In genomic region chr4:138856491-138856890, GRCm38 (mm10) we compare ENCODE assay signal across 9 mouse cellular contexts. TPM values are rescaled to one million over a fixed set of nuclear protein-coding genes. Genes with fewer than 3 reads are reported as not detected.
DNase-seq lines count a peak whose midpoint lies in the region; ATAC-seq and TF ChIP-seq lines count a peak whose summit lies in the region.
"Had no signal": no experiment of that assay in that cellular context is flagged by ENCODE, and none has a peak within 500 bp of the region (broad histone marks: within the 10 kb centered on the region; RNA-seq: fewer than 3 reads in every experiment).

No protein-coding gene starts in this region.

- H3K4me1 ChIP-seq in kidney, adult 2 months (ENCODE audit: control insufficient read depth, insufficient read depth, low read length): no peaks in the 10 kb centered on the region
- 0 out of 2 replicates have a peak, but pooled peaks cover 2% of the 10 kb centered on the region for H3K4me1 ChIP-seq in kidney, embryonic 14.5 days (ENCODE audit: control insufficient read depth, insufficient read depth, low read length)

- ATAC-seq in kidney, embryonic 14.5 days (ENCODE audit: low FRiP score, low TSS enrichment): no peak
- ATAC-seq in hematopoietic stem cell, adult 5-6 weeks (replicated peaks in 1 of 2; ENCODE audit: insufficient read depth in 1 of 2, low FRiP score in 2 of 2, low TSS enrichment in 1 of 2, low read depth in 1 of 2, poor library complexity in 2 of 2, severe bottlenecking in 2 of 2): peak; percentile 66 to 85

- H3K27ac ChIP-seq in kidney, adult 2 months (ENCODE audit: insufficient read depth, low read depth, low read length): no peak overlapping the region
- no peak overlapping the region for H3K27ac ChIP-seq in kidney, embryonic 14.5 days (ENCODE audit: low read depth, low read length)

- WGBS in kidney, adult 2 months: 17% methylated on average over 7 of the region's 7 CpGs
- 30% methylated on average over 7 of the region's 7 CpGs for WGBS in kidney, embryonic 14.5 days

- no peaks in the 10 kb centered on the region for H3K36me3 ChIP-seq in kidney, adult 2 months (ENCODE audit: control insufficient read depth, insufficient read depth, low read length)
- no peaks in the 10 kb centered on the region for H3K36me3 ChIP-seq in kidney, embryonic 14.5 days (ENCODE audit: control insufficient read depth, insufficient read depth, low read length)

- intact Hi-C loops in left cerebral cortex, postnatal 14 days (cut with DNase I): loop anchor here (10.0 kb wide), 1 partner anchor 532 kb away; the partner anchor contains the start of gene Pink1

- no peaks in the 10 kb centered on the region for H3K27me3 ChIP-seq in kidney, adult 2 months (replicated peaks; ENCODE audit: control insufficient read depth, insufficient read depth, low read length)
- no peaks in the 10 kb centered on the region for H3K27me3 ChIP-seq in kidney, embryonic 14.5 days (ENCODE audit: control insufficient read depth, insufficient read depth, low read length)

- TF ChIP-seq POLR2A in kidney, adult 2 months (IDR thresholded peaks at IDR 0.05; ENCODE audit: low read depth, low read length): no peak

- no peak overlapping the region for H3K9ac ChIP-seq in kidney, embryonic 14.5 days (ENCODE audit: low read depth, low read length)

- H3K9me3 ChIP-seq in kidney, embryonic 14.5 days (ENCODE audit: control insufficient read depth, low read length): no peaks in the 10 kb centered on the region

- no peak overlapping the region for H3K4me2 ChIP-seq in kidney, embryonic 14.5 days (replicated peaks; ENCODE audit: low read depth, low read length)

- peak; percentile 93; the same call in 1 of the 2 replicates for TF ChIP-seq CTCF in kidney, adult 2 months (conservative IDR thresholded peaks at IDR 0.05; ENCODE audit: insufficient read depth, insufficient read length, low read depth, low read length)

- DNase-seq in kidney, adult 2 months: peak; percentile 77
- peak; percentile 60 for DNase-seq in Muller cell, postnatal 12 days (ENCODE audit: inconsistent ontology term)
- DNase-seq in cerebellum, adult 9-10 months: peak; percentile 68
- DNase-seq in left cerebral cortex, postnatal 14 days (ENCODE audit: low spot score in 2 of 2): peak; percentile 79 to 93
- peak; percentile 26 to 48 for DNase-seq in natural killer cell, adult 2 months (ENCODE audit: low spot score in 2 of 2)
- peak; percentile 20 to 66 for DNase-seq in thymus, postnatal 10 days (ENCODE audit: low spot score in 2 of 2)

- no peak overlapping the region for H3K4me3 ChIP-seq in kidney, adult 2 months (ENCODE audit: insufficient read depth, low read depth, low read length)
- no peak overlapping the region for H3K4me3 ChIP-seq in kidney, embryonic 14.5 days (ENCODE audit: low read length)

RNA-seq across cellular contexts. Expression of gene Pla2g5, which starts 6.8 kb away (rescaled TPM):
- 63.0 and 66.1 TPM in 2 replicates for polyA plus RNA-seq in kidney, adult 2 months (2012; rRNA removed)
- 0.34 and 0.35 TPM in 2 replicates for polyA plus RNA-seq in kidney, embryonic 14.5 days (2014; fragmentation: Nextera tagmentation; extraction: Ambion mirVana)
- not detected in 2 replicates for total RNA-seq in hematopoietic stem cell, adult 5-6 weeks (2017)
- total RNA-seq in left cerebral cortex, postnatal 14 days (2021): 1 to 10 TPM; 2.8 to 4.2 TPM

RNA-seq across cellular contexts. Expression of gene Gm13030, which starts 17.3 kb away (rescaled TPM):
- not detected in 2 replicates for polyA plus RNA-seq in kidney, adult 2 months (2012; rRNA removed)
- polyA plus RNA-seq in kidney, embryonic 14.5 days (2014; fragmentation: Nextera tagmentation; extraction: Ambion mirVana): not detected in 2 replicates
- not detected in 2 replicates for total RNA-seq in hematopoietic stem cell, adult 5-6 weeks (2017)
- total RNA-seq in left cerebral cortex, postnatal 14 days (2021): not detected
- total RNA-seq: gastrocnemius, postnatal 4 days had no signal

RNA-seq across cellular contexts. Expression of gene Pla2g2e, which starts 21.3 kb away (rescaled TPM):
- 0.11 TPM in 1 of 2 replicates, not detected in the other for polyA plus RNA-seq in kidney, adult 2 months (2012; rRNA removed)
- polyA plus RNA-seq in kidney, embryonic 14.5 days (2014; fragmentation: Nextera tagmentation; extraction: Ambion mirVana): 0.76 and 0.84 TPM in 2 replicates
- not detected in 2 replicates for total RNA-seq in hematopoietic stem cell, adult 5-6 weeks (2017)
- not detected for total RNA-seq in left cerebral cortex, postnatal 14 days (2021)
- total RNA-seq: gastrocnemius, postnatal 4 days had no signal

RNA-seq across cellular contexts. Expression of gene Otud3, which starts 57.3 kb away (rescaled TPM):
- 8.3 and 8.4 TPM in 2 replicates for polyA plus RNA-seq in kidney, adult 2 months (2012; rRNA removed)
- polyA plus RNA-seq in kidney, embryonic 14.5 days (2014; fragmentation: Nextera tagmentation; extraction: Ambion mirVana): 3.0 and 4.2 TPM in 2 replicates
- 10.4 and 12.3 TPM in 2 replicates for total RNA-seq in hematopoietic stem cell, adult 5-6 weeks (2017)
- 10 to 100 TPM; 16.9 to 19.8 TPM for total RNA-seq in left cerebral cortex, postnatal 14 days (2021)
